8 mouse cellular contexts compared by ENCODE assay signal in the genomic region with DNA sequence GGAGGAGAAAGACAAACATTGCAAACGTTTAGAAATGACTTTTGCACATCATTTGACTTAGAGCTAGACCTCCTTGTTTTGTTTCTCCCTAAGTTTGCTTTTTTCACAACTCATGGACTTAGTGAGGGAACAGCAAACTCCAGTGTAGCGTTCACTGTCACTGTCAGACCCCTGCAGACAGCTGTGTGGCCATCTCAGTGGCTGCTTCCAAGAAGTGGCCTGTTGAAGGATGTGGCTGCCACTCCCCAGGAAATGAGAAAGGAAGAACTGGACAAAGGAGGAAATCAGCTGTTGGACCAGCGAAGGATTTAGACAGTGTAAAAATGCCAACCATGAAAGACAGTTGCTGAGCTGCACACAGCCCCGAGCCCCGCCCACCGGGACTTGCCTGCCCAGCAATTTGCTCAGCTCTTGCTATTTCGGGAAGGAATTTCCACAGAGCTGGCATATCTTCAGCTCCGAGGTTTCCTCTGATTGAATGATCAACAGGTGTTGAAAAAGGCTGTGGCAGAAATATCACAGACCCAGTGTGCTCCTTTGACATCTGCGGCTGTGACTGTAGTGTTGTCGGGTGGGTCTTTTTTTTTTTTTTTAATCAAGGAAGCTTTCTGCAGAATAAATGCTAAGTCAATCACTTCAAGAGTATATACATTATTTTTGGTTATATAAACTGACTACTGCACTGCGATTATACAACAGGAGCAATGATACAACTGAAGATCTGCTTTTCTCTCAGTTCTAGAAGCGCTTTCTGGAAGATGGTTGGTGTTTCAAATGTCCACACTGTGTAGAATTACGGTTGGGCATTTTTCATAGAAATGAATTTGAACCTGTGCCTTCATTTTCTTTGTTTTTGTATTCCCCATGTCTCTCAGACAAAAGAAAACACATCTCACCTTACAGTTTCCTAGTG. TPM values are rescaled to one million over a fixed set of nuclear protein-coding genes. Genes with fewer than 3 reads are reported as not detected.
A peak's percentile ranks its signal among the peaks of the same experiment; 100 is the strongest.
DNase-seq lines count a peak whose midpoint lies in the region; ATAC-seq and TF ChIP-seq lines count a peak whose summit lies in the region.

No protein-coding gene starts in this region.

- no peaks in the 10 kb centered on the region for H3K36me3 ChIP-seq in intestine, postnatal 0 days (ENCODE audit: control insufficient read depth, insufficient read depth)
- no peaks in the 10 kb centered on the region for H3K36me3 ChIP-seq in thymus, adult 2 months (ENCODE audit: control insufficient read depth, insufficient read depth, low read length)

- no peak overlapping the region for H3K4me3 ChIP-seq in intestine, postnatal 0 days (ENCODE audit: low read depth, low read length)
- H3K4me3 ChIP-seq in thymus, adult 2 months (ENCODE audit: control insufficient read depth, insufficient read depth, low read length), result no peak overlapping the region

- H3K9ac ChIP-seq in intestine, postnatal 0 days (ENCODE audit: low read depth, low read length), result 0 out of 2 replicates have a peak overlapping the region, but pooled peaks have one; percentile 17

- H3K4me1 ChIP-seq in intestine, postnatal 0 days (replicated peaks; ENCODE audit: control insufficient read depth, insufficient read depth, low read length), result no peaks in the 10 kb centered on the region
- no peaks in the 10 kb centered on the region for H3K4me1 ChIP-seq in thymus, adult 2 months (replicated peaks; ENCODE audit: control insufficient read depth, insufficient read depth, low read length)

- peak; percentile 56 for DNase-seq in testis, postnatal 10 days (ENCODE audit: low spot score)
- DNase-seq in testis, postnatal 14 days (ENCODE audit: low spot score), result no peak
- peak; percentile 82 for DNase-seq in gastrocnemius, postnatal 14 days
- peak; percentile 29 for DNase-seq in lung, postnatal 25 days (ENCODE audit: low spot score)
- DNase-seq in c-Kit-positive CD71-positive TER-119-positive erythroid progenitor cells, embryonic 14.5 days (ENCODE audit: low spot score), result no peak
- DNase-seq in thymus, adult 2 months, result no peak

- H3K4me2 ChIP-seq in intestine, postnatal 0 days (replicated peaks; ENCODE audit: low read depth), result peak overlapping the region; percentile 38

- TF ChIP-seq CTCF in intestine, postnatal 0 days (IDR thresholded peaks at IDR 0.05; ENCODE audit: low read depth), result no peak
- TF ChIP-seq CTCF in thymus, adult 2 months (IDR thresholded peaks at IDR 0.05; ENCODE audit: borderline replicate concordance, control insufficient read depth, extremely low read depth, insufficient read depth, low read length, poor library complexity), result no peak

- no peaks in the 10 kb centered on the region for H3K9me3 ChIP-seq in intestine, postnatal 0 days (ENCODE audit: control insufficient read depth)

- no peak for TF ChIP-seq POLR2A in thymus, adult 2 months (IDR thresholded peaks at IDR 0.05; ENCODE audit: control insufficient read depth, extremely low read depth, insufficient read depth, low read length, poor library complexity)

- WGBS in intestine, postnatal 0 days, result 38% methylated on average over 13 of the region's 13 CpGs
- 23% methylated on average over 13 of the region's 13 CpGs for WGBS in thymus, adult 2 months

- H3K27me3 ChIP-seq in intestine, postnatal 0 days (replicated peaks; ENCODE audit: control insufficient read depth, insufficient read depth, low read length), result no peaks in the 10 kb centered on the region
- no peaks in the 10 kb centered on the region; the same call in 1 of the 2 replicates for H3K27me3 ChIP-seq in thymus, adult 2 months (ENCODE audit: control insufficient read depth, insufficient read depth, low read length)

- peak overlapping the region; percentile 62 for H3K27ac ChIP-seq in intestine, postnatal 0 days (ENCODE audit: low read depth, low read length)
- H3K27ac ChIP-seq in thymus, adult 2 months (ENCODE audit: control insufficient read depth, insufficient read depth, low read length), result no peak overlapping the region

- intact Hi-C loops in gastrocnemius, postnatal 14 days (cut with DNase I; ENCODE audit: low total_unique reads), result no loop called here

- ATAC-seq in intestine, postnatal 0 days, result no peak
- ATAC-seq in CD4-positive, CD25-positive, alpha-beta regulatory T cell, adult 4 months, result no peak

RNA-seq across cellular contexts. Expression of gene Palld, which starts 6.1 kb away (rescaled TPM):
- total RNA-seq in gastrocnemius, postnatal 14 days (2021), result 100 to 1,000 TPM; 116 to 127 TPM
- 62.3 and 73.8 TPM in 2 replicates for polyA plus RNA-seq in intestine, postnatal 0 days (2015; fragmentation: Nextera tagmentation; extraction: Ambion mirVana)
- polyA plus RNA-seq in CD4-positive, CD25-positive, alpha-beta regulatory T cell, adult 4 months (2017; shearing (Covaris generic)), result under 1 TPM; 0.79 to 0.89 TPM
- 10.6 and 12.1 TPM in 2 replicates for polyA plus RNA-seq in thymus, adult 2 months (2012; rRNA removed)

RNA-seq across cellular contexts. Expression of gene Ddx60, which starts 19.3 kb away (rescaled TPM):
- total RNA-seq in gastrocnemius, postnatal 14 days (2021), result under 1 TPM; 0.33 to 0.59 TPM
- 44.8 and 47.9 TPM in 2 replicates for polyA plus RNA-seq in intestine, postnatal 0 days (2015; fragmentation: Nextera tagmentation; extraction: Ambion mirVana)
- 10 to 100 TPM; 53.0 to 57.9 TPM for polyA plus RNA-seq in CD4-positive, CD25-positive, alpha-beta regulatory T cell, adult 4 months (2017; shearing (Covaris generic))
- 1.8 and 2.3 TPM in 2 replicates for polyA plus RNA-seq in thymus, adult 2 months (2012; rRNA removed)

Comparison
In these comparisons a context has a peak if more than half of its experiments do, and no peak if none do; other contexts are left out.
1. DNase-seq: peak in testis, postnatal 10 days (single experiment), gastrocnemius, postnatal 14 days (single experiment) and lung, postnatal 25 days (single experiment); none in testis, postnatal 14 days (single experiment), c-Kit-positive CD71-positive TER-119-positive erythroid progenitor cells, embryonic 14.5 days (single experiment) and thymus, adult 2 months (single experiment).
2. RNA of gene Ddx60, which starts 19.3 kb away (polyA plus RNA-seq): 53.0 to 57.9 TPM in CD4-positive, CD25-positive, alpha-beta regulatory T cell, adult 4 months and 44.8 to 47.9 TPM in intestine, postnatal 0 days; 1.8 to 2.3 TPM in thymus, adult 2 months; every median in the first group is over 10 times any median in the second.